Mouse (Mus musculus): ENCODE measurements around the gene Susd2.
A peak's percentile ranks its signal among the peaks of the same experiment; 100 is the strongest.

The Susd2 gene

DNA sequence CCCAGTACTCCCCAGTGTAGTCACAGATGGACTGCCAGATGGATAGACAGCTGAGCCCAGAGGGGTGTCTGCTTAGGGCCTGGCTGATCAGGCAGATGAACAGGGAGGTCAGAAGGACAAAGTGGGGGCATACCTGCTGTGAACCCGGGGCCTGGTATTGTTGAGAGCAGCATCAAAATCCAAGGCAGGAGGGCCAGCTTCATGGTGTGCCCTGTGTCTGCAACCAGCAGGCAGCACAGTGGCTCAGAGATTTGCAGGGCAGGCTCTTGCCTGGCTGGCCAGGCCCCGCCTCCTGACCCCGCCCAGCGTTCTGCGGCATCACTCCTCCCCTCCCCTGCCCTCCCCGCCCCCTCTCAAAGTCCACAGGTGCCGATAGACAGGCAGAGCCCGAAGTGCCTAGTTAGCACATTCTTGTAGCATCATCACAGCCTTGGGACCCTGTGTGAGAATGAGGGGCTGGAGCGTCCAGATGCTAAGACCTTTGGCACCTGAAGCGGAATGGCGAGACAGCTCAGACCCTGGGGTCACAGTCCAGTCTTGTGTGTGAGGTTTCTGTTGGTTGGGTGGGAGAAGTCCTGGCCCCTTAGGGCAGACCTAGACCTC lies at the start of gene Susd2:
Gene Susd2 (minus strand): TSS at position 268 of the 603 bp plus-strand sequence.
- DNase-seq: peak; percentile 90

DNA sequence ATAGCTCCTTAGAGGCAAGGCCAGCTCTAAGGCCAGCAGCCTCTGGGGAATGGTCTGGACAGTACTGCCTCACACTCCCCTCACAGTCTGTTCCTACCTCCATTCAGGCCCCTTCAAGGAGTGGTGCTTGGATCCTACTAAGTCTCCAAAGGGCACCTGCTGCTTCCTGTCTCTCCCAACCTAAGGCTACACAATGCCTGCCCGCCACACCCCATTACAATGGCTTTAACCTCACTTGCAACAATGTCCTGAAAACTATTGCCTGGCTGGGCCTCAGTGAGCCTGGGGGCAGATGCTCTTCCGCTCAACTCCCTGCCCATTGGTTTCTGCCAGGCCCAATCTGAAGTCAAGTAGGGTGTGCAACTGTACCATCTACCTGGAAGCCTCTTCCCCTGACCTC lies 44.8 kb upstream of the Susd2 start:
- DNase-seq: no peak

- DNase-seq: no peak
Measured at GRCm38 (mm10) chr10:75686724-75687123, 42.9 kb upstream of the Susd2 start.

GRCm38 (mm10) chr10:75684035-75685004 lies 40.5 kb upstream of the Susd2 start:
- no peak for DNase-seq

- DNase-seq: no peak
Measured at GRCm38 (mm10) chr10:75680574-75681001, 36.8 kb upstream of the Susd2 start.

- no peak for DNase-seq
Measured at GRCm38 (mm10) chr10:75679204-75679603, 35.4 kb upstream of the Susd2 start.

DNA sequence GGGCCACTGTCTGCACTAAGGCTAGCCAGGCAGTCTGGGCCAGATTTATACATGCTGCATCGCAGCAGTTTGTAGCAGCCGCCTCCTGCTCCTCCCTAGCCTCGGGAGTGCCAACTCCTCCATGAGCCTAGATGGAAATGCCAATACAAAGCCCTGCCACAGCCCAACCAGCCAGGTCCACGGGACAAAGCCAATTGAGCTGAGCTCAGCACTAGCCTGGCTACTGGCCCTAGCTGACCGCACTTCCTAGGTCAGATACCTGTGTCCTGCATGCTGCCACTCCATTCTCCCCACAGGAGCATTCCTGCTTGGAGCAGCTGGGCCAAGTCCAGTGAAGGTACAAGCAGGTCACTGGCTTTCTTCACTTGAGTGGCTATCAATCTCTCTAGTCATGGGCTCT lies 34.2 kb upstream of the Susd2 start:
- DNase-seq: no peak

- no peak for DNase-seq
Measured at GRCm38 (mm10) chr10:75677571-75677970, 33.8 kb upstream of the Susd2 start.

GRCm38 (mm10) chr10:75676819-75677565 lies 33.2 kb upstream of the Susd2 start:
- DNase-seq: no peak

DNA sequence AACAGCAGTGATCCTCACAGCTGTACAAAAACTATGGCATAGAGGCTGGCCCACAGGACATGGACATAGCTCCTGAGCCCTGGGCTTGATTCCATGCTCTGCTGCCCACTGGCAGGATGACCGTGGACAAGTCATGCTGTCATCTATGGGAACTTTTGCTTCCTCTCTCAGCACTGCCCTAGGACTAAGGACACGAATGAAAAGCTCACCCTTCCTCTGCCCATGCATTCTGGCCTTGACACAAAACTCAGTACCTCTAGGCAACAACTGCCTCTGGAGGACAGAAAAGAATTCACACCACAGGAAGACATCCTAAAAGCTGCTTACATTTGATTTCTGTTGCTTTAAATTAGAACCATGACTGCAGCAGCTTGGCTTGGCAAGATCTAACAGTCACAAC lies 32.5 kb upstream of the Susd2 start:
- DNase-seq: no peak

DNA sequence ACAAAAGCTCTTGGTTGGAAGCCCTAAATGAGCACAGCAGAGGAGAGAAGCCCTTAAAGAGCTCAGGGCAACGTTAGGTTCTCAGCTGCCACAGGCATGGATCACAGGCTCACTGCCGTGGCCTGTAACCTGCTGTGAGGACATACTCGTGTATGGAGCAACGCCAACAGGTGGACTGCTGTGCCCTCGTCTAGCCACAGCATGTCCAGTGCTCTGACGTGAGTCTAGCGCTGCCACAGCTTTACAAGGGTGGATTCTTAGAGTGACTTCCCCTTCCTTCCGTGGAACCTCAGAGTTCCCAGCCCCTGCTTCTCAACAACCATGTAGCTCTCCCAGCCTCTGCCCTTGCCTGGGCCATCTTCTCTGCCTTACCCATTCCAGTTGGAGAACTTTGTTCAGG lies 31.8 kb upstream of the Susd2 start:
- DNase-seq: no peak

- no peak for DNase-seq
Measured at GRCm38 (mm10) chr10:75669936-75670335, 26.1 kb upstream of the Susd2 start.

DNA sequence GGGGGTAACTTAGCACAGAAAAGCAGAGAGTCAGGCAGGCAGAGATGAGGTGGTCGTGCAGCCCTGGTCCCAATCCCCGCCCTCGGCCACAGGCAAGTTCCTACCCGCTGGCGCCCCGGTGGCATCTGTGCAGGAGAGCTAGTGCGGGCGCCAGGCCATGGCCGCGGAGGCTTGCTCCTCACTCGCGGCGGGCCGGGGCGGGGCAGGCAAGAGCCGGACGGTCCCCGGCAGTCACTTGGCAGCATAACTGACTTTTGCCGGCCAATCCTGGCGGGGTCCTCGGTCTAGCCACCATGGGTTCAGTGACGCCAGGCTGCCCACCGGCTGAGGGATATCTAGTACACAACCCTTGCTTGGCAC lies 24.1 kb upstream of the Susd2 start:
- no peak for DNase-seq

DNA sequence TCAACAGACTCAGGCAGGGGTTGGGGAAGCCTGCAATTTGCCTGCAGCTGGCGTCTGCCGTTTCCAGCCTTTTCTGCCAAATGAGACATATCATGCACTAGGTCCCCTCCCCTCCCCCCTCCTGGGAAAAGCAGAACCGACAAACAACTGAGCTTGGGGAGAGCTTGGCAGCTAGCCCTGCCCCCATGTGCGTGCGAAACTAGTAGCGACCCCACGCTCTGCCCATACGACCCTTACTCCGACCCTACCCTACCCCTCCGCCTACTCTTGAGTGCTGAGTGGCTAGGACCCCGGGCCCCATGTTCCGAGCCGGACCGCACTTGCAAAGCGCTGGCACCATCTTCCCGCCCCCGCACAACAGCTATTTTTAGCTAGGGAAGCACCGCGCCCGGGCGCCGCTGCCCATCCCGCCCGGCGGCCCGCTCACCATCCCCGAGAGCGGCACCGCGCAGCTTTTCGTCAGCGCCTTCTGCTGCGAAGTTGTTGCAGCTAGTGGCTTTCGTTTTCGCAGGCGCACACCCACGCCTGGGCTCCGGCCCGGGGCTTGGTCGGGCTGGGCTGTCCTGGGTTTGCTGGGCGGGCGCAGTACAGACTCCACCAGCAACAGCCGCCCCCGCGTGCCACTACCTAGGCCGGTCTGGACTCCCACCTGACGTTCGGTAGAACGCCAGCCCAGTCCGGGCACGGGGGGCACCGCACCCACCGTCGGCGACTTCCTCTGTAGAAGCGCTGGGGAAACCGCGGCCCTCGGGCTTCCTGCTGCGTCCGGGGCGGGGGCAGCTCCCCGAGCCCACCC lies 23.5 kb upstream of the Susd2 start:
- peak; percentile 84 for DNase-seq

DNA sequence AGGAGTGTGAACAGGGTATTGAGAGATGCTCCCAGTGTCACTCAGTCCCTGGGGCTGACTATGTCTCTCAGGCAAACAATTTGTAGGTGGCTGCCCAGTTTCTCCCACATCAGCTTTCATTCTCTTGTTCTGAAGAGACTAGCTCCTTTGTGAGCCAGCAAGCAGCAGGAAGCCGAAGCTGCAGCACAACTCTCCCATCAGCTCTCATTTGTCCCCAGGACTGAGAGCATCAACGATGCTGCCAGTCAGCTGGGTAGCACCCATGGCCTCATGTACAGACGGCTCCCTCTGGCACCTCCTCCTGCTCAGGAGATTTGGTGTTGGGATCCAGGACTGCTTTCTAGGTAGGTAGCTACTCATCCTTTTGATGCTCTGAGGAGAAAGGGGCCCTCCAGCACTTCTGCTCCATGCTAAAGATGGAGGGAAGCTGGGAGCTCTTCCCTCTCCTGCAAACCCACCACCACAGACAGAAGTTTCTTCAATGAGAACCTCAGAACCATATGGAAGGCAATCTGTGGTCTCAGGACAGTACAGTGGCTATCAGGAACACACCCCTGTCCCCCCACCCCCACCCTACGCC lies 22.7 kb upstream of the Susd2 start:
- peak; percentile 46 for DNase-seq

GRCm38 (mm10) chr10:75664673-75665270 lies 21.0 kb upstream of the Susd2 start:
- DNase-seq: no peak

GRCm38 (mm10) chr10:75662575-75662974 lies 18.8 kb upstream of the Susd2 start:
- DNase-seq: no peak

DNA sequence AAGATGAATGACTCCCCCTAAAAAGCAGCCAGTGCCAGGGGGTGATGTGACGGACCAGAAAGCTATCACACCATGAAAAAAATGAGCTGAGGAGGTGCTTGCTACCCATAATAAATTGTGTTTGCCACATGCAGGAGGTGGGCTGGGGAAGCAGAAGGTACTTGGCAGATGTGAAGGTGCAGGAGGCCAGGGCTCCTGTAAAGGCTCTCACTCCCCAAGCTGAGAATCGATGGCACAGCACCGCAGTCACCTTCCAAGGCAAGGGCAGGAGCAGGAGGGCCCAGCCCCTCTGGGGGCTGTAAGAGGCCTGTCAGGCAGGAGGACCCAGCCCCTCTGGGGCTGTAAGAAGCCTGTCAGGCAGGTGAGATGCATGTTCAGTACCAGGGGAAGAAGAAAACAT lies 18.1 kb upstream of the Susd2 start:
- DNase-seq: no peak

DNA sequence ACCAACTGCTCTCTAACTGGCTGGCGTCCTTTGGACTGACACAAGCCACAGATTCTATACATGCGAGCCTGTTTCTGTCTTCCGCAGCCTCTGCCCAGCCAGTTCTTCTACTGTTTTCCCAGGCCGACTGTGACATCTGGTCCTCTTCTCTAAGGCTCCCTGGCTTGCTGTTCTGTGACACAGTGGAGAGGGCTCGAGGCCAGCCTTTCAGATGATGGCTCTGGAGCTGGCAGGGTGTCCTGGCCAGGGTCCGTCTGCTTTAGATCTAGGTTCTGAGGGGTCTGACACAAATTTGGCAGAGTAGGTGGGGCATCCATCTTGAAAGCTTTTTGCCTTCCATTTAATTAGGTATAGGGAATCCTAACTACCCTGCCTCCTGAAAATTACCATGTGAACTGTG lies 17.6 kb upstream of the Susd2 start:
- DNase-seq: no peak

GRCm38 (mm10) chr10:75657772-75658171 lies 14.0 kb upstream of the Susd2 start:
- no peak for DNase-seq

- no peak for DNase-seq
Measured at GRCm38 (mm10) chr10:75657165-75657564, 13.4 kb upstream of the Susd2 start.

GRCm38 (mm10) chr10:75654053-75654452 lies 10.2 kb upstream of the Susd2 start:
- DNase-seq: no peak
